Mouse (Mus musculus) E14TG2a.4 (cell line): ENCODE results near the gene Tenm3.
A peak's percentile ranks its signal among the peaks of the same experiment; 100 is the strongest.

ENCODE experiments used
- H3K27me3 ChIP-seq: 2 replicates; pipeline ENCODE4 v1.6.1; 2014; ENCODE audit warnings: low read length, control low read depth; ENCODE audit not compliant: insufficient read depth
- H3K36me3 ChIP-seq: 2 replicates; pipeline ENCODE4 v1.6.1; 2014; ENCODE audit warnings: low read length, control low read depth; ENCODE audit not compliant: insufficient read depth
- H3K4me1 ChIP-seq: replicated peaks from 2 replicates; pipeline ENCODE4 v1.6.1; 2014; ENCODE audit warnings: low read depth, low read length, control low read depth
- H3K4me3 ChIP-seq: replicated peaks from 2 replicates; pipeline ENCODE4 v1.5.1; 2014; ENCODE audit warnings: mild to moderate bottlenecking, low read length
- H3K9me3 ChIP-seq: 2 replicates; pipeline ENCODE4 v1.6.1; 2014; ENCODE audit warnings: low read length, control low read depth
- CTCF ChIP-seq: conservative IDR thresholded peaks from 2 replicates; pipeline ENCODE4 v1.5.1; 2014; ENCODE audit warnings: low read length
- NANOG ChIP-seq: IDR thresholded peaks from 2 replicates; pipeline ENCODE4 v1.6.1; 2014; ENCODE audit warnings: borderline replicate concordance, low read length, mixed read lengths
- POU5F1 ChIP-seq: IDR thresholded peaks from 2 replicates; pipeline ENCODE4 v1.6.1; 2014; ENCODE audit warnings: low read length, borderline replicate concordance

The Tenm3 gene

DNA sequence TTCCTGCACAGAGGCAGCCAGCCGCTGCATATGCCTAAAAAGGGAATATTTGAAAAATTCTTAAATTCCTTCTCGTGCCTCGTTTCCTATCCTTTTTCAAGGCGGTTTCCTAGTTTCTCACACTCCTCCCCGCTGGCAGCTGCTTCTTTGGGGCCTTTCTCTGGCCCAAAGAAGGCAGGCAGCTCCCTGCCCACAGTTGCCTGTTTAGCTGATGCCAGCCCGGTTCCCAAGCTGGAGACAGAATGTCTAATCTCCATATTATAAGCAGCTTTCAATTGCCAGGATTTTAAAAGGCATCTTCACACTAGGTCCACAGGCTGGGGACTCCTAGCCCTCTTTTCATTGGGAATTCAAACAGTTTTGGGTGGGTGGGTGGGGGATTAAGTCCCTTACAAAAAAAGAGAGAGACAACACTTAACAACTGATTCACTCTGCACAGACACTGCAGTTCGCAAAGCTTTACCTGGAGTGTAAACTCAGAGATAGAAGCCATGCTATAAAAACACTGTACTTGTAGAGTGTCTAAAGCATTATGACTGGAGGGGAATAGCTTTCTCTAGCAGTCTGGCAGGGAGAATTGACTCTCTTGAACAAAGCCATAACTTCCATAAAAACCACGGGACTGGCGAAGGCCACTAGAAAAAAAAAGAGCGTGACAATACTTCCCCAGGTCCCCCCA, 275.7 kb downstream of the Tenm3 start:
- no peaks in the 10 kb centered on the region for H3K27me3 ChIP-seq
- no peak overlapping the region for H3K4me3 ChIP-seq
- H3K4me1 ChIP-seq = no peaks in the 10 kb centered on the region
- no peaks in the 10 kb centered on the region for H3K36me3 ChIP-seq
- TF ChIP-seq CTCF (no peak), NANOG (no peak), POU5F1 (no peak)
- no peaks in the 10 kb centered on the region for H3K9me3 ChIP-seq

GRCm38 (mm10) chr8:48560227-48560626, 283.5 kb downstream of the Tenm3 start:
- Histone ChIP-seq H3K36me3 (no peaks in the 10 kb centered on the region), H3K27me3 (no peaks in the 10 kb centered on the region), H3K9me3 (no peaks in the 10 kb centered on the region), H3K4me1 (peaks cover 7% of the 10 kb centered on the region; the same call in 1 of the 2 replicates), H3K4me3 (no peak overlapping the region)
- TF ChIP-seq CTCF = no peak
- TF ChIP-seq POU5F1 = no peak
- no peak for TF ChIP-seq NANOG

GRCm38 (mm10) chr8:48555546-48556141, 288.1 kb downstream of the Tenm3 start:
- Histone ChIP-seq H3K27me3 (no peaks in the 10 kb centered on the region), H3K36me3 (no peaks in the 10 kb centered on the region), H3K4me3 (peak overlapping the region; percentile 91), H3K4me1 (peaks cover 19% of the 10 kb centered on the region), H3K9me3 (no peaks in the 10 kb centered on the region)
- TF ChIP-seq CTCF (no peak), NANOG (no peak), POU5F1 (no peak)

DNA sequence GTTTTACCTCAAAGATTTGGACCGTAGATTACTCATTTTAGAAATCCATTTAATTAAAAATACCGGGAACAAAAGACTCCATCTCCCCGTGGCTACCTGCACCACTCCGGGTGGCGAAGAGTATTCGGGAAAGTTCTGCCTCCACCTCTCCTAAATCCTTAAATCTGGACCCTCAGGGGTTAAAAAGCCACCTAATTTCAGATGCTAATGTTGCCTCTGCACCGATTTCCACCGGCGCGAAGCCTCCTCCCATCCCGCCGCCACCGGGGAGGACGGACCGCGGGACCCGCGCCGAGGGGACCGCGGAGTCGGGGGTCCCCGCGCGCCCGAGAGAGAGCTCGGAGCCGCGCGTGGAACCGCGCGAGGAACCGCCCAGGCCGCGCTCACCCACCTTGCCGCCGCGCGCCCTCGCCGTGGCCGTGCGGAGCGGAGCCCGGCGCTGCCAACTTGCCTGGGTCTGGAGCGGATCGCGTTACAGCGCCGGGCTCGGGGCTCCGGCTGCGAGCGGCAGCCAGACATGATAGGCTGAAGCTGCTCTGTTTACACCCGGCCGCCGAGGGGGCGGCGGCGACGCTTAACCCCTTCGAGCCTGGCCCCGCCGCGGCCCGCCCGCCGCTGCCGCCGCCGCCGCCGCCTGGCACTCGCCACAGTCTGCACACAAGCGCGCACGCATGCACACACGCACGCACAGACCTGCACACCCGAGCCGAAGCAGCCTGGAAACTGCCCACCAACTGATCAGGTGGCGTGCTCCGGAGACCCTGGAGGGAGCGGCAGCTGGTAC, 288.8 kb downstream of the Tenm3 start:
- no peaks in the 10 kb centered on the region for H3K9me3 ChIP-seq
- H3K36me3 ChIP-seq = no peaks in the 10 kb centered on the region
- H3K4me1 ChIP-seq = peaks cover 23% of the 10 kb centered on the region
- H3K27me3 ChIP-seq = no peaks in the 10 kb centered on the region
- no peak for TF ChIP-seq POU5F1
- no peak for TF ChIP-seq NANOG
- H3K4me3 ChIP-seq = peak overlapping the region; percentile 91

DNA sequence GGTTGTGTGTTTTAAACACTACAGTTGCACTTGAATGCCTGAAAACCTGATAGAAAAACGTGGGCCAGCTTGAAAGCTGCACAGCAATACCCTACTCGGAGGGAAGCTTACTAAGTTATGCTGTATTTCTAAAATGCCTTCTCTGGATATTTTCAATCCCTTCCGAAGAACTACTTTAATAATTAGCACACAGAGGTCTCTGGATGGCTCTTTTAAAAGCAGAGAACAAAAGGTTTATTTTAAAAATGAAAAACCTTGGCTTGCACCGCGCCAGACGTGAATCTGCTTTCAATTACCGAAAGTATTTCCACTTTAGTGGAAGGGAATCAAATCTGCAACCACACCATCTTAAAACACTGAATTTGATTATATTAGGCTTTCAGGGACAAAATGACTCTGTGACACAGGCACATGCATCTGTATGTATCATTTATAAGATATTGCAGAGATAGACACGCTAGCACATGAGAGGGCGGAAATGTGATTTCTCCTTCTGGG, 289.9 kb downstream of the Tenm3 start:
- Histone ChIP-seq H3K4me1 (peaks cover 23% of the 10 kb centered on the region), H3K36me3 (no peaks in the 10 kb centered on the region), H3K9me3 (no peaks in the 10 kb centered on the region), H3K4me3 (peak overlapping the region; percentile 91), H3K27me3 (no peaks in the 10 kb centered on the region)
- no peak for TF ChIP-seq CTCF
- no peak for TF ChIP-seq NANOG

DNA sequence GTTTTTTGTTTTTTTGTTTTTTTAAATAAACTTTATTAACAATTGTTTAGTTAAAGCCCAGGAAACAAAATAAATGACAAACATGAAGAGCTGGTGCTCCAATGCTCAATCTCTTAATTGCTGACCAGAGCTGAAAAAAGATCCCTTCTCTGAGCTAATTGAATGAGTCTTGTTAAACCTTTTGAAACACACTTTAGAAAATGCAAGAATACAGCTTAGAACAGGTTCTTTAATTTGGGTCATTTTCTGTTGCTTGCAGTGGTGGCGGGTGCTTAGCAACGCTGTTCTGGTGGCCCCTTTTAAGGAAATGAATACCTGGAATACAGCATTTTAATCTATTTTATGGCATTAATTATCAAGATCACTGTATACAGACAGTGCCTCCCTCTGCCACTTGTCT, 291.4 kb downstream of the Tenm3 start:
- TF ChIP-seq NANOG (no peak), CTCF (no peak), POU5F1 (no peak)
- H3K36me3 ChIP-seq = no peaks in the 10 kb centered on the region
- H3K4me1 ChIP-seq = peaks cover 30% of the 10 kb centered on the region
- no peaks in the 10 kb centered on the region for H3K27me3 ChIP-seq
- no peak overlapping the region for H3K4me3 ChIP-seq
- no peaks in the 10 kb centered on the region for H3K9me3 ChIP-seq

- Histone ChIP-seq H3K9me3 (no peaks in the 10 kb centered on the region), H3K4me1 (peaks cover 32% of the 10 kb centered on the region), H3K36me3 (no peaks in the 10 kb centered on the region), H3K4me3 (no peak overlapping the region), H3K27me3 (no peaks in the 10 kb centered on the region)
- TF ChIP-seq POU5F1 = no peak
- no peak for TF ChIP-seq NANOG
- TF ChIP-seq CTCF = no peak
Observed at GRCm38 (mm10) chr8:48551370-48551769, 292.4 kb downstream of the Tenm3 start.

DNA sequence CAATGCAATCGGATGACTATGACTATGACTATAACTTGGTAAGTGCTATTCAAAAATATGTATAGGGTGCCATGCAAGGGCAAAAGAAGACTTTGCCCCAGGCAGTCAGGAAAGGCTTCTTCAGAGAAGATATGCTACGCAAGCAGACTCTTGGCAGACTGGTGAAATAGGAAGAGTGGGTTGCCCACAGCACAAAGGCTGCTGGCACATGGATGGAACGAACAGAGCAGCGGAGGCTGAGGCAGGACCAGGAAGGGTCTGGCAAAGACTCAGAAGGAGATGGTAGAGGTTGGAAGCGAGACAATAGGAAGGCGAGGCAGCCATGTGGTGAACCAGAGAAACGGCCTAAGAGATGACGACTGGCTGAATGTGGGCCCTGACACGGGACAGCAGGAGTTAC, 294.8 kb downstream of the Tenm3 start:
- Histone ChIP-seq H3K4me1 (peaks cover 45% of the 10 kb centered on the region), H3K36me3 (no peaks in the 10 kb centered on the region), H3K27me3 (no peaks in the 10 kb centered on the region), H3K4me3 (no peak overlapping the region), H3K9me3 (no peaks in the 10 kb centered on the region)
- TF ChIP-seq POU5F1 (no peak), CTCF (no peak), NANOG (no peak)

GRCm38 (mm10) chr8:48545631-48546030, 298.1 kb downstream of the Tenm3 start:
- H3K4me3 ChIP-seq = no peak overlapping the region
- peaks cover 70% of the 10 kb centered on the region for H3K4me1 ChIP-seq
- no peak for TF ChIP-seq CTCF
- TF ChIP-seq NANOG = no peak
- no peak for TF ChIP-seq POU5F1
- no peaks in the 10 kb centered on the region for H3K36me3 ChIP-seq
- no peaks in the 10 kb centered on the region for H3K9me3 ChIP-seq
- H3K27me3 ChIP-seq = no peaks in the 10 kb centered on the region
